Mouse (Mus musculus) embryonic facial prominence, embryonic 10.5 days (tissue): Measurements from ENCODE around the gene Ugt1a6b. TPM values are rescaled to one million over a fixed set of nuclear protein-coding genes. Genes with fewer than 3 reads are reported as not detected.
"Not testable (repeated sequence)": the region's sequence is repeated elsewhere in the genome, so short reads cannot be mapped to it uniquely, and the experiment has no call there.

Experiments
- DNase-seq: peaks from one replicate; pipeline ENCODE4 v3.0.0-alpha.2; 2017; ENCODE audit warnings: low spot score
- H3K27ac ChIP-seq: fragments of 300-500 bp; sonication (generic); replicated peaks from 2 replicates; pipeline ENCODE4 v1.5.1; 2016; ENCODE audit warnings: mild to moderate bottlenecking
- H3K27me3 ChIP-seq: fragments of 300-500 bp; sonication (generic); replicated peaks from 2 replicates; pipeline ENCODE4 v1.6.1; 2016; ENCODE audit warnings: low read depth, mild to moderate bottlenecking; ENCODE audit not compliant: poor library complexity, severe bottlenecking
- H3K36me3 ChIP-seq: fragments of 300-500 bp; sonication (generic); replicated peaks from 2 replicates; pipeline ENCODE4 v1.6.1; 2016; ENCODE audit warnings: mild to moderate bottlenecking, moderate library complexity
- H3K4me1 ChIP-seq: fragments of 300-500 bp; sonication (generic); 2 replicates; pipeline ENCODE4 v1.6.1; 2016
- H3K4me3 ChIP-seq: fragments of 300-500 bp; sonication (generic); 2 replicates; pipeline ENCODE4 v1.5.1; 2016; ENCODE audit warnings: mild to moderate bottlenecking, moderate library complexity
- H3K9me3 ChIP-seq: fragments of 300-500 bp; sonication (generic); 2 replicates; pipeline ENCODE4 v1.6.1; 2016; ENCODE audit warnings: mild to moderate bottlenecking
- WGBS: fragments of 180-500 bp; shearing (Covaris S2); methylation state at CpG from one replicate; pipeline ENCODE4 v1.1.7; 2016; 5-methylcytosine and 5-hydroxymethylcytosine counted together
- polyA plus RNA-seq: library from polyadenylated mRNA; unstranded; fragments of >200 nt; fragmentation: Nextera tagmentation; extraction: Ambion mirVana; gene quantifications from 2 replicates; pipeline ENCODE4 v1.2.1, GENCODE M21; 2016

Gene Ugt1a6b
- polyA plus RNA-seq, 1 experiment from 2014 or later: not detected

DNA sequence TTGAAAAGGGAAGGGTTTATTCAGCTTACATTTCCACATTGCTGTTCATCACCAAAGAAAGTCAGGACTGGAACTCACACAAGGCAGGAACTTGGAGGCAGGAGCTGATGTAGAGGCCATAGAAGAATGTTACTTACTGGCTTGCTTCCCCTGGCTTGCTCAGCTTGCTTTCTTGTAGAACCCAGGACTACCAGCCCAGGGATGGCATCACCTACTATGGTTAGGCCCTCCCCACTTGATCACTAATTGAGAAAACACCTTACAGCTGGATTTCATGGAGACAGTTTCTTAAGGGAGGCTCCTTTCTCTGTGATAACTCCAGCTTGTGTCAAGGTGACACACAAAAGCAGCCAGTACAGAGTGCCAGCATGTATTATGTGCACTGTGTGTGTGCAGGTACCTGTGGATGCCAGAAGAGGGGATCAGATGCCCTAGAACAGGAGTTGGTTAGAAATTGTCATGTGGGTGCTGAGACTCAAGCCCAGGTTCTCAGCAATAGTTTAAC is 120.0 kb downstream of the Ugt1a6b start:
- H3K9me3 ChIP-seq: peaks cover 28% of the 10 kb centered on the region

DNA sequence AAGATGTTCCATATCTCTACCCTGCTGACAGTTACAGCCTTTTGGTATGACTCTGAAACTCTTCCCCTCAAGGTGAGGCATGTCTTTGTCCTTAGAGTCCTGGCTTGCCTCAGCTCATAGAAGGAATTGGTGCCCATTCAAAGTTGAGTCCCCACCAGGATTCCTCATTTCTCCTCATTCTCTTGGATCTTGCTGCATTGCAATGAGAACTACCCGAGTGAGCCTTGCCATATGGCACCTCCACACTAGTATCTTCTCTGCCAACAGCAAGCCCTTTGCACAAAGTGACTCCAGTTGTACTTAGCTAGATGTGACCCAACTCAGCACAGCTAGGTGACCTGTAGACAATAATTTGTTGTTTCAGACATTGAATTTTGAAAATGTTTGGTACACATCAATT is 120.5 kb downstream of the Ugt1a6b start:
- Histone ChIP-seq H3K9me3 (peaks cover 34% of the 10 kb centered on the region), H3K36me3 (no peaks in the 10 kb centered on the region), H3K27me3 (no peaks in the 10 kb centered on the region), H3K4me1 (no peaks in the 10 kb centered on the region), H3K27ac (no peak overlapping the region), H3K4me3 (no peak overlapping the region)
- 63% methylated on average over 1 of the region's 1 CpGs for WGBS
- peak; percentile 15 for DNase-seq

More for the DNA sequence above, 120.0 kb downstream of the Ugt1a6b start:
- not testable (repeated sequence) for H3K36me3 ChIP-seq, H3K27ac ChIP-seq, H3K4me1 ChIP-seq, H3K4me3 ChIP-seq, H3K27me3 ChIP-seq
- peak; percentile 11 for DNase-seq

DNA sequence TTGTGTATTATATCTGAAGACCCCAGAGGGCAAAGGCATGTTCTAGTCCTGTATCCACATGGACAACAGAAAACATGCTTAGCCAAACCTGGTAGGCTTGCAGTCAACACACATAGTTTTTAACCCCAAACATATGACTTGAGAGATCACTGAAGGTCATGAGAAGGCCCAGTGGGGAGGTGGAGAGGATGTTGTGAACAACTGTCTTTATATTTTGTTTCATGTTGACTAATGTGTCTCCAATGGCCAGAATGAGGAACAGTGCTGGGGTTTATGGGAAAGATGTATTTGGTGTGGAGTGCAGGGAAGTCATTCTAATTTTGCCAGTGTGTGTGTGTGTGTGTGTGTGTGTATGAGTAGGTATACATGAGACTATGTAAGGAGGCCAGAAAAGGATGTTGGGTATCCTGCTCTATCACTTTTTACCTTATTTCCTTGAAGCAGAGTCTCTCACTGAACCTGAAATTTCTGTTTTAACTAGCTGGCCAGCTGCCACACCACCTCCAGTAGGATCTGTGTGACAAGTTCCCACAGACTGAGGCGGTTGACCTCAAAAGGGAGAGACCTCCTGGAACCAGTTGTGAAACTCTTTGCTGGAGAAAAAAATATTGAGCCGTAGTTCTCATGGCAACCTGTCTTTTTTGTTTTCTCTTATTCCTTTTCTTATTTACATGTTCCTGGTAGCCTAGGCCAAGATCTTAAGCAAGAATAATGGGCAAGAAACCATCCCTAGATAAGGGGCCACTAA is 121.2 kb downstream of the Ugt1a6b start:
- Histone ChIP-seq H3K27me3 (no peaks in the 10 kb centered on the region), H3K4me1 (no peaks in the 10 kb centered on the region), H3K27ac (no peak overlapping the region), H3K9me3 (peaks cover 40% of the 10 kb centered on the region), H3K4me3 (no peak overlapping the region), H3K36me3 (no peaks in the 10 kb centered on the region)
- 73% methylated on average over 2 of the region's 2 CpGs for WGBS
- no peak for DNase-seq

DNA sequence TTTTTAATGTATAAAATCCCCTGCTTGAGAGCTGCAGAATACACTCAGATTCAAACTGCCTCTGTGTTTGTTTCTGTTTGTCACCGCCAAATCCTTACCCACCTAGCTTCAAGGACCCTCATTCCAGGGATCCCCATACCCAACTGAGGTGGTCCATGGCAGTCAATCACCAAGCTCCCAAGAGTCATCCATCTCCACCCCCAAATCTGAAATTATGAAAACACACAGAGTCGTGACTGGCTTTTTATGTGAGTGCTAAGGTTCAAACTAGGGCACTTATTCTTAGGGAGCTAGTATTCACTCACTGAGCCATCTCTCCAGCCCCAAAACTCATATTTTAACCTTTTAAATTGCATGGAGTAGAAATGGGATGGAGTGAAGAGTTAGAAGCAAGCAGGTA is 122.2 kb downstream of the Ugt1a6b start:
- H3K4me3 ChIP-seq, H3K4me1 ChIP-seq, H3K36me3 ChIP-seq, H3K27ac ChIP-seq, H3K27me3 ChIP-seq, DNase-seq: not testable (repeated sequence)
- peaks cover 51% of the 10 kb centered on the region for H3K9me3 ChIP-seq
- 37% methylated on average over 2 of the region's 2 CpGs for WGBS

DNA sequence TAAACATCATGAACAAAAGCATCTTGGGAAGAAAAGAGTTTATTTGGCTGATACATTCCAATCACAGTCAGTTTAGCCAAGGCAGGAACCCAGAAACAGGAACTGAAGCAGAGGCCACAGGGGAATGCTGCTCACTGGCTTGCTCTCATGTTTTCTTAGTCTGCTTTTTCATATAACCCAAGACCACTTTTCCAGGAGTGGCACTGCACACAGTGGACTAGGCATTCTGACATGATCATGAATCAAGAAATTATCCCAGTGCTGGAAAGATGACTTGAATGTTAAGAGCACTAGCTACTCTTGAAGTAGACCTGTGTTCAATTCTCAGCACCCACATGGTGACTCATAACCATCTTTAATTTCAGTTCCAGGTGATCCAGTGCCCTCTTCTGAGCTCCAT is 122.7 kb downstream of the Ugt1a6b start:
- no peaks in the 10 kb centered on the region for H3K27me3 ChIP-seq
- H3K27ac ChIP-seq: no peak overlapping the region
- no peak overlapping the region for H3K4me3 ChIP-seq
- peaks cover 55% of the 10 kb centered on the region for H3K9me3 ChIP-seq
- no peaks in the 10 kb centered on the region for H3K4me1 ChIP-seq
- no peak for DNase-seq
- no peaks in the 10 kb centered on the region for H3K36me3 ChIP-seq

DNA sequence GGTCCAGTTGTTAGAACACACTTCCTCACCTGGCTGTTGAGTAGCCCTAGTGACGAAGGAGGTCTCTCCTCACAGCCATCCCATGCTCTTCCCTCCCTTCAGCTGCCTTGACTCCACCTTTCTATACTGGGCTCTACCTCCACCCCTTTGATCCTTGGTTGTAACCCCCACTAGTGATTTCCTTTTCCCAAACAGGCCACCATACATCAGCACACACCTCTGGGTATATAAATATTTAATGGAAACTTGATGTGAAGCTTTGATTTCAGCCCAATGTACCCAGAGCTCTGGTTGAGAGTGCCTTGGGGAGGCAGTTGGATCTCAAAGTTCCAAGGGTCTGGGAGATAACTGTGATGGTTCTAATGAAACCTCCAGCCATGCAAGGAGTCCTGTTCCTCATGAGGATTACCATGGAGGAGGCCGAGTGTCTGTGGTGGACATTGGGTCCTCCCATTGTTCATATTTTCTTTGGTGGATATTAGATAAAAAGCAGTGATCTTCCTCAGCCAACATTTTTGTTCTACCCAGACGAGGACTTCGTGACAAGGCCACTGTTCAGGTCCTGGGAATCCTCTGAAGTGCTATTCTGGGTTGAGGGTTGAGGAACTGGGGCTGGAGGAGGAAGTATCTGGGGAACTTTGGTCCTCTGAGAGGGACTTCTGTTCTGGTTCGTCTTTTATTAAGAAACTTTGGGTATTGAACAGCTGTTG is 123.8 kb downstream of the Ugt1a6b start, which contains the start of gene Mroh2a:
Gene Mroh2a, plus strand, starts transcription at position 317 of the 710 bp plus-strand sequence.
- H3K9me3 ChIP-seq: peaks cover 66% of the 10 kb centered on the region
- no peak for DNase-seq
- H3K27ac ChIP-seq: no peak within 1 kb of the TSS
- H3K27me3 ChIP-seq: no peaks in the 10 kb centered on the region
- H3K4me1 ChIP-seq: no peaks in the 10 kb centered on the region
- no peak within 1 kb of the TSS for H3K4me3 ChIP-seq
- 60% methylated on average over 5 of the region's 5 CpGs for whole genome bisulfite sequencing
- no peaks in the 10 kb centered on the region for H3K36me3 ChIP-seq

DNA sequence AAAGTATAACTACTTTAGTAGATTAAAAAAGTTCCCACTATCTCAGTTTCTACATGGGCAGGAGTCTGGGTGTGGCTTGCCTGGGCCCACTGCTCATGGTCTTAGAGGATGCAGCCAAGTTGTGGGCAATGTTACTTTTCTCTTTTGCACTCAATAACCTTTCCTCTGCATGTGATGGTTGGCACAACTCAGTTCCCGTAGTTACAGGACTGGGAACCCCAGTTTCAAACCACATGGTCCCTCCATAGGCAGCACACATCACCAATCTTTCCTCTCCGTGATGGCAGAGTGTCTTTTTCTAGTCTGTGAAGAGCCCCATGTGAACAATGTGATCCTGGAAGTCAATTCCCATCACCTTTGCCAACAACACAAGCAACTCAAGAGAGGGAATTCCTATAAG is 124.4 kb downstream of the Ugt1a6b start:
- no peak for DNase-seq
- WGBS: 60% methylated on average over 2 of the region's 2 CpGs

DNA sequence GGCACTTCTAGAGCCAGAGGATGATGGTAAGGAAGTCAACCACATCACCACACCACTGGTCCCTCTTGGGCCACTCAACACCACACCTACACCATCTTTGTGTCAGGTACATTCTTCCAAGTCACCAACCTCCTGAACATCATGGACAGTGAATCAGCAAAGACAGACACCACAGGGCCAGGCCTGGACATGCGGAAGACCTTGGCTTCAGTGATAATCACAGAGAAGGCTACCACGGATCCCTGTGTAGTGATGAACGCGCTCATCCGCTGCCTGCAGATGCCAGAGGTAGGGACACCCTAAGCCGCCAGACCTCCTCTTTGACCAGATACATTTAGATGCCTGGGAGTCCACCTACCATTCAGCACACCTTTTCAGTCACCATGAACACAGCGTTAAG is 125.1 kb downstream of the Ugt1a6b start:
- Histone ChIP-seq H3K9me3 (peaks cover 79% of the 10 kb centered on the region), H3K27me3 (no peaks in the 10 kb centered on the region), H3K4me3 (no peak overlapping the region), H3K4me1 (no peaks in the 10 kb centered on the region), H3K27ac (no peak overlapping the region), H3K36me3 (no peaks in the 10 kb centered on the region)
- no peak for DNase-seq
- WGBS: 70% methylated on average over 7 of the region's 7 CpGs

More for the DNA sequence above, 124.4 kb downstream of the Ugt1a6b start:
- Histone ChIP-seq H3K4me1 (no peaks in the 10 kb centered on the region), H3K27ac (no peak overlapping the region), H3K36me3 (no peaks in the 10 kb centered on the region), H3K27me3 (no peaks in the 10 kb centered on the region), H3K4me3 (no peak overlapping the region), H3K9me3 (peaks cover 73% of the 10 kb centered on the region)

DNA sequence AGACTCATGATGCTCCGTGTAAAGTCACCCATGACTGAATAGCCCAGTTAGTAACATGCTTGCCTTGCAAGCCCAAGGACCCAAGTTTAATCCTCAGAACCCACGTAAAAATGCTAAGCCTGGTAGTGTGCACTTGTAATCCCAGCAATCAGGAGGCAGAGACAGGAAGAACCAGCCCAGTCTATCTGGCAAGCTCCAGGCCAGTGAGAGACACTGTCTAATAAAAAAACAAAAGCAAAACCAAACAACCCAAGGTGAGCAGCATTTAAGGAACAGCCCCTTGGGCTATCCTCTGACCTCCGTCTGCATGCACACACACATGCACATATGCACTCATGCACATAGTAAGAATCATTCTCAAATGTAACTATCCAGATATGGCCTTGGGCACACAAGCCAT is 126.5 kb downstream of the Ugt1a6b start:
- WGBS: 84% methylated on average over 3 of the region's 3 CpGs
- no peak for DNase-seq
- Histone ChIP-seq H3K9me3 (peaks cover 93% of the 10 kb centered on the region), H3K36me3 (no peaks in the 10 kb centered on the region), H3K4me1 (no peaks in the 10 kb centered on the region), H3K4me3 (no peak overlapping the region), H3K27ac (no peak overlapping the region), H3K27me3 (no peaks in the 10 kb centered on the region)

DNA sequence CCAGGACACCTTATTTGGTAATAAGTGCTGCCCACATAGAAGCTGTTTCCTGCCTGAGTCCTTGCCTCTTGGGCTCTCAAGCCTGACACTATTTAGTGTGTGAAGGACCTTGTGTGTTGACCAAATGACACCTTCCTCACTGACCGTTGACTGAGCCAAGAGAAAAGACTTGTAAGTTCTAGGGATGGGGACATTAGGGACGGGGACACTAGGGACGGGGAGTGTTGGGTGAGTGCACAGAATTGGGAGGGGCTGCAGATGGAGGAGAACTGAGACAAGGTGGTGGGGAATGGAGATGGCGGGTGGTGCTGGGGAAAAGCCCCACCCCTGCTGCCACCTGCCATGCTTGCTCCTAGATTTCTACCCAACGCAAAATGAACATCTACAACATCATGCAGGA is 126.9 kb downstream of the Ugt1a6b start:
- H3K4me3 ChIP-seq: no peak overlapping the region
- DNase-seq: no peak
- no peaks in the 10 kb centered on the region for H3K27me3 ChIP-seq
- peaks cover 98% of the 10 kb centered on the region for H3K9me3 ChIP-seq
- no peaks in the 10 kb centered on the region for H3K4me1 ChIP-seq
- no peak overlapping the region for H3K27ac ChIP-seq
- H3K36me3 ChIP-seq: no peaks in the 10 kb centered on the region
- WGBS: 89% methylated on average over 5 of the region's 5 CpGs

DNA sequence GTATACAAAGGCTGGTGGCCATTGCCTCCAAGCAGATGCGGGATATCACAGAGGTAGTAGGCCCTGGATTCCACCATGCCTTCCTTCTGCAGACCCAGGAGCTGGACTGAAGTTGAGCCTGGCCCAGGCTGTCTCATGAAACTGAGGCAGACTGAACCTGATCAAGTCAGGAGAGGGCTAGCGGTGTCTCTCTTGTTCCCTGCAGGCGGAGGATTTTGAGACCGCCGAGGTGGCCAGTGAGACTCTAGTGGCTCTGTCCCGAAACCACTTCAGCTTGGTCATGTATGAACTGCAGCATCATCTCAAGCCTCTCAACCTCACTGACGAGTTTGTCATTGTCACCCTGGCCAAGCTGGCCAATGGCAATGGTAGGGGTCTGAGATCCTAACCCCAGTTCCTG is 127.4 kb downstream of the Ugt1a6b start:
- Histone ChIP-seq H3K27ac (no peak overlapping the region), H3K9me3 (peaks cover 100% of the 10 kb centered on the region), H3K27me3 (no peaks in the 10 kb centered on the region), H3K4me1 (no peaks in the 10 kb centered on the region), H3K4me3 (no peak overlapping the region), H3K36me3 (no peaks in the 10 kb centered on the region)
- WGBS: 69% methylated on average over 7 of the region's 7 CpGs
- no peak for DNase-seq

DNA sequence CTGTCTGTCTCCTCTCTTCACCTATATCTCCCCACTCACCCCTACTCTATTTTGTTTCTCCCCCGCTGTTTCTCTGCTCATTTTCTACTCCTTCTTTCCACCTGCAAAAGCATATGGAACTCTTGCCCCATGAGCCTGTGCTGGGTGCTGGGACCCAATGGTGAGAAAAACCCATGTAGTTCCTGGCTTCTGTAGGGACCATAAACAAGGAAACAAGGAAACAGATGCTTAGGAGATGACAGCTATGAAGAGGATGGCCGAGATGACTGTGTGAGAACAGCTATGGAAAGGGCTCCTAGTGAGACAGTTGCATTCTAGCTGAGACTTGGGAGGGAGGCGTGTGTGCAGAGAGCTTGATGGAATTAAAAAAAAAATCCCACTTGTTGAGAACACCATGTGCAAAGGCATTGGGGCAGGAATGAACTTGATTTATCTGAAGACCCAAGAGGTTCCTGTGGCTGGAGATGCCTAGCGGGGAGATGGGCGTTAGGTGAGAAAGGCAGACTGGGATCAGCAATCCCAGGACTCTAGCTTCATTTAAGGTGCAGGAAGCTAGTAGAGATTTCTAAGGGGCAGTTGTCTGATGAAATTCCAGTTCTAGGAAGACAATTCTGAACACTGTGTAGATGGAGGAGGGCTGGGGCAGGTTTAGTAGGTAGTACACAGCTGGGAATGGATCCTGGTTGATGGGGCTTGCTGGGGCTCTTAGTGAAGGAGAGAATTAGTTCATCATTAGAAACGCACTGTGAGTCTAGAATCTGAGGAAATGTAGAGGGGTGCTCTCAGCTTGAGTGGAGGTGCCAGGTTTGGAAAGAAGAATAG is 128.1 kb downstream of the Ugt1a6b start:
- Histone ChIP-seq H3K4me3 (no peak overlapping the region), H3K27me3 (no peaks in the 10 kb centered on the region), H3K27ac (no peak overlapping the region), H3K36me3 (no peaks in the 10 kb centered on the region), H3K4me1 (no peaks in the 10 kb centered on the region), H3K9me3 (peaks cover 100% of the 10 kb centered on the region)
- DNase-seq: no peak
- 76% methylated on average over 6 of the region's 6 CpGs for WGBS
